Mouse (Mus musculus) testis, adult 2 months (tissue): ENCODE measurements around the gene Ankdd1b. TPM values are rescaled to one million over a fixed set of nuclear protein-coding genes. Genes with fewer than 3 reads are reported as not detected.
A peak's percentile ranks its signal among the peaks of the same experiment; 100 is the strongest.

Experiments used
- H3K27ac ChIP-seq: fragments of 200-500 bp; 2 replicates; pipeline ENCODE4 v1.5.1; 2012; ENCODE audit warnings: low read depth, low read length; ENCODE audit not compliant: control insufficient read depth, insufficient read depth
- H3K27me3 ChIP-seq: fragments of 200-500 bp; 2 replicates; pipeline ENCODE4 v1.6.1; 2012; ENCODE audit warnings: mild to moderate bottlenecking, low read length, moderate library complexity; ENCODE audit not compliant: control insufficient read depth, insufficient read depth
- H3K36me3 ChIP-seq: fragments of 200-500 bp; 2 replicates; pipeline ENCODE4 v1.6.1; 2012; ENCODE audit warnings: mild to moderate bottlenecking, low read length; ENCODE audit not compliant: control insufficient read depth, insufficient read depth
- H3K4me1 ChIP-seq: fragments of 200-500 bp; 2 replicates; pipeline ENCODE4 v1.6.1; 2012; ENCODE audit warnings: low read length; ENCODE audit not compliant: control insufficient read depth, insufficient read depth
- H3K4me3 ChIP-seq: fragments of 200-500 bp; 2 replicates; pipeline ENCODE4 v1.5.1; 2012; ENCODE audit warnings: low read depth, mild to moderate bottlenecking, low read length, moderate library complexity, mixed read lengths; ENCODE audit not compliant: control insufficient read depth
- CTCF ChIP-seq: fragments of 200-500 bp; IDR thresholded peaks from 2 replicates; pipeline ENCODE4 v1.5.1; 2012; ENCODE audit warnings: low read depth, mild to moderate bottlenecking, inconsistent platforms, low read length, moderate library complexity; ENCODE audit not compliant: control insufficient read depth, insufficient read depth, insufficient replicate concordance
- POLR2A ChIP-seq: fragments of 200-500 bp; IDR thresholded peaks from 2 replicates; pipeline ENCODE4 v1.6.1; 2012; ENCODE audit warnings: low read depth, mild to moderate bottlenecking, inconsistent platforms, low read length, moderate library complexity; ENCODE audit not compliant: control insufficient read depth
- polyA plus RNA-seq: library from polyadenylated mRNA; depleted of rRNA; stranded (reverse); fragments of >200 nt; gene quantifications from 2 replicates; pipeline ENCODE4 v1.2.3, GENCODE M21; 2012; rRNA removed

Ankdd1b gene
- polyA plus RNA-seq, 1 experiment, result 0.99 TPM

DNA sequence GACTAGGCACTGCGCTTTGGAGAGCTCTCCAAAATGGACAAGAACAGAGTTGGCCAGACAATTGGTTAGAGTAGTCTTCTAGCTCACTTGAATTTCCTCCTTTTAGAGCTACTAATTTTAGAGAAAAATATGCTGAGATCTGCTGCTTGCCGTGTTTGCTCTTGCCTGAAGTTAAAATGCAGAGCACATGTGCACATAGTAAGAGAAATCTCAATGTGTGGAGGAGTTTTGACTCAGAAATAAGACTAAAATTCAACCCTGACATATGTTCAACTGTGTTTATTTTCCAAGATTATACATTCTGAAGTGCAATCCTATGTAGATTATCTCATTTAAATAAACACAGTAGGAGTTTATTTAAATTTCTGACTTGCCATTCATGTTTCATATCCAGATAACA, 65.5 kb downstream of the Ankdd1b start:
- H3K27ac ChIP-seq, result no peak overlapping the region
- no peaks in the 10 kb centered on the region for H3K27me3 ChIP-seq
- no peaks in the 10 kb centered on the region for H3K4me1 ChIP-seq
- H3K36me3 ChIP-seq, result peaks cover 9% of the 10 kb centered on the region
- no peak overlapping the region for H3K4me3 ChIP-seq
- TF ChIP-seq POLR2A (no peak), CTCF (no peak)

- no peak overlapping the region for H3K27ac ChIP-seq
- no peaks in the 10 kb centered on the region for H3K27me3 ChIP-seq
- no peak for TF ChIP-seq POLR2A
- no peak for TF ChIP-seq CTCF
- H3K4me3 ChIP-seq, result no peak overlapping the region
- H3K36me3 ChIP-seq, result peaks cover 13% of the 10 kb centered on the region
- H3K4me1 ChIP-seq, result no peaks in the 10 kb centered on the region
Measured at GRCm38 (mm10) chr13:96401251-96401650, 69.7 kb downstream of the Ankdd1b start.

- TF ChIP-seq CTCF (no peak), POLR2A (no peak)
- Histone ChIP-seq H3K36me3 (peaks cover 2% of the 10 kb centered on the region), H3K4me1 (peaks cover 3% of the 10 kb centered on the region), H3K4me3 (peak overlapping the region; percentile 34), H3K27me3 (no peaks in the 10 kb centered on the region), H3K27ac (no peak overlapping the region)
Measured at GRCm38 (mm10) chr13:96389301-96389700, 81.7 kb downstream of the Ankdd1b start.

- TF ChIP-seq POLR2A, result peak; percentile 88
- no peak for TF ChIP-seq CTCF
- Histone ChIP-seq H3K27me3 (no peaks in the 10 kb centered on the region), H3K4me3 (peak within 1 kb of the TSS; percentile 97), H3K27ac (peak within 1 kb of the TSS; percentile 89), H3K36me3 (peaks cover 2% of the 10 kb centered on the region), H3K4me1 (peaks cover 3% of the 10 kb centered on the region)
Measured at GRCm38 (mm10) chr13:96388042-96388888, 82.7 kb downstream of the Ankdd1b start, which contains the start of gene Poc5. Gene Poc5, plus strand, starts transcription at chr13:96388294.

- H3K27me3 ChIP-seq, result no peaks in the 10 kb centered on the region
- H3K4me3 ChIP-seq, result no peak overlapping the region
- H3K27ac ChIP-seq, result no peak overlapping the region
- H3K4me1 ChIP-seq, result peaks cover 3% of the 10 kb centered on the region; the same call in 1 of the 2 replicates
- TF ChIP-seq CTCF (no peak), POLR2A (no peak)
- no peaks in the 10 kb centered on the region for H3K36me3 ChIP-seq
Measured at GRCm38 (mm10) chr13:96377883-96378282, 93.1 kb downstream of the Ankdd1b start.

- H3K27me3 ChIP-seq, result no peaks in the 10 kb centered on the region
- TF ChIP-seq POLR2A (no peak), CTCF (no peak)
- H3K36me3 ChIP-seq, result no peaks in the 10 kb centered on the region
- H3K4me3 ChIP-seq, result no peak overlapping the region
- peaks cover 3% of the 10 kb centered on the region; the same call in 1 of the 2 replicates for H3K4me1 ChIP-seq
- no peak overlapping the region for H3K27ac ChIP-seq
Measured at GRCm38 (mm10) chr13:96376871-96377270, 94.1 kb downstream of the Ankdd1b start.

GRCm38 (mm10) chr13:96375519-96375918, 95.5 kb downstream of the Ankdd1b start:
- Histone ChIP-seq H3K36me3 (no peaks in the 10 kb centered on the region), H3K4me1 (peaks cover 3% of the 10 kb centered on the region; the same call in 1 of the 2 replicates), H3K4me3 (no peak overlapping the region), H3K27ac (no peak overlapping the region), H3K27me3 (no peaks in the 10 kb centered on the region)
- no peak for TF ChIP-seq CTCF
- TF ChIP-seq POLR2A, result no peak

Other genes starting within 250 kb of the Ankdd1b start
- gene Poc5, start 82.9 kb downstream of the Ankdd1b start, polyA plus RNA-seq, result 16.2 and 16.6 TPM in 2 replicates
- gene Gm17622, start 19.5 kb upstream of the Ankdd1b start, polyA plus RNA-seq, result not detected in 2 replicates
- 14.1 and 17.0 TPM in 2 replicates for gene Polk, start 71.4 kb upstream of the Ankdd1b start, polyA plus RNA-seq
- 53.9 and 59.6 TPM in 2 replicates for gene Col4a3bp, start 71.4 kb upstream of the Ankdd1b start, polyA plus RNA-seq
- 59.9 and 67.3 TPM in 2 replicates for gene Hmgcr, start 199.7 kb upstream of the Ankdd1b start, polyA plus RNA-seq